Mouse (Mus musculus): ENCODE measurements around the gene Ndufab1. TPM values are rescaled to one million over a fixed set of nuclear protein-coding genes. Genes with fewer than 3 reads are reported as not detected.

The Ndufab1 gene
- polyA plus RNA-seq, 1 experiment from 2014 or later: 328 TPM

GRCm38 (mm10) chr7:122099222-122099621 is 2.5 kb downstream of the Ndufab1 start:
- CTCF ChIA-PET: interaction anchor here (1.0 to 1.6 kb wide), 8 partner anchors 8 to 118 kb away, joined by 3 to 6 read pairs (median 3); partner anchors contain the start of gene Cog7
- ATAC-seq: no peak

GRCm38 (mm10) chr7:122098009-122098408 is 3.7 kb downstream of the Ndufab1 start:
- no peak for TF ChIP-seq CTCF (IDR thresholded peaks at IDR 0.05)
- no peaks in the 10 kb centered on the region for H3K27me3 ChIP-seq
- ATAC-seq (no peak), DNase-seq (ENCODE audit: low read depth, low spot score) (no peak)
- ChIA-PET CTCF (interaction anchor here (1.1 to 1.3 kb wide), 3 partner anchors 10 to 24 kb away, joined by 3 to 6 read pairs (median 3); no protein-coding TSS in a partner anchor), POLR2A (interaction anchor here (1.3 kb wide), 1 partner anchor 10 kb away, joined by 4 read pairs; no protein-coding TSS in a partner anchor)
- in situ Hi-C loops (cut with MboI; ENCODE audit: low pct_unique_long_range_greater_than_20kb): no loop called here

More at GRCm38 (mm10) chr7:122099222-122099621, 2.5 kb downstream of the Ndufab1 start:
- peak; percentile 17 for DNase-seq (ENCODE audit: low read depth, low spot score)
- in situ Hi-C loops (cut with MboI; ENCODE audit: low pct_unique_long_range_greater_than_20kb): no loop called here
- TF ChIP-seq CTCF (IDR thresholded peaks at IDR 0.05): peak; percentile 85
- no peaks in the 10 kb centered on the region for H3K27me3 ChIP-seq
- POLR2A ChIA-PET: interaction anchor here (0.6 to 1.3 kb wide), 2 partner anchors 11 to 431 kb away, joined by 4 read pairs; no protein-coding TSS in a partner anchor

- no peaks in the 10 kb centered on the region for H3K27me3 ChIP-seq
- DNase-seq (ENCODE audit: low read depth, low spot score) (no peak), ATAC-seq (no peak)
- peak; percentile 6 for TF ChIP-seq CTCF (IDR thresholded peaks at IDR 0.05)
- in situ Hi-C loops (cut with MboI; ENCODE audit: low pct_unique_long_range_greater_than_20kb): no loop called here
- POLR2A ChIA-PET: interaction anchor here (1.1 kb wide), 1 partner anchor 13 kb away, joined by 3 read pairs; no protein-coding TSS in a partner anchor
- CTCF ChIA-PET: no interaction called here
Measured at GRCm38 (mm10) chr7:122094564-122095330, 6.9 kb downstream of the Ndufab1 start.

- DNase-seq (ENCODE audit: low read depth, low spot score) (no peak), ATAC-seq (no peak)
- in situ Hi-C loops (cut with MboI; ENCODE audit: low pct_unique_long_range_greater_than_20kb): no loop called here
- ChIA-PET CTCF (interaction anchor here (1.0 to 1.9 kb wide), 5 partner anchors 9 to 16 kb away, joined by 3 to 6 read pairs (median 3); no protein-coding TSS in a partner anchor), POLR2A (interaction anchor here (0.6 to 1.5 kb wide), 3 partner anchors 11 to 682 kb away, joined by 3 to 4 read pairs (median 3); no protein-coding TSS in a partner anchor)
- no peaks in the 10 kb centered on the region for H3K27me3 ChIP-seq
- TF ChIP-seq CTCF (IDR thresholded peaks at IDR 0.05): no peak
Measured at GRCm38 (mm10) chr7:122087195-122087982, 14.3 kb downstream of the Ndufab1 start.

GRCm38 (mm10) chr7:122081071-122081470 is 20.6 kb downstream of the Ndufab1 start:
- no peak for TF ChIP-seq CTCF (IDR thresholded peaks at IDR 0.05)
- no peak for DNase-seq (ENCODE audit: low read depth, low spot score)
- CTCF ChIA-PET: no interaction called here
- no peak for ATAC-seq
- POLR2A ChIA-PET: interaction anchor here (1.1 kb wide), 1 partner anchor 13 kb away, joined by 3 read pairs; no protein-coding TSS in a partner anchor
- H3K27me3 ChIP-seq: no peaks in the 10 kb centered on the region
- in situ Hi-C loops (cut with MboI; ENCODE audit: low pct_unique_long_range_greater_than_20kb): no loop called here

- ChIA-PET POLR2A (no interaction called here), CTCF (interaction anchor here (0.8 kb wide), 1 partner anchor 21 kb away, joined by 3 read pairs; no protein-coding TSS in a partner anchor)
- no peak for ATAC-seq
- in situ Hi-C loops (cut with MboI; ENCODE audit: low pct_unique_long_range_greater_than_20kb): no loop called here
- no peaks in the 10 kb centered on the region for H3K27me3 ChIP-seq
- no peak for TF ChIP-seq CTCF (IDR thresholded peaks at IDR 0.05)
- no peak for DNase-seq (ENCODE audit: low read depth, low spot score)
Measured at GRCm38 (mm10) chr7:122079798-122080554, 21.7 kb downstream of the Ndufab1 start.

GRCm38 (mm10) chr7:122074374-122074773 is 27.3 kb downstream of the Ndufab1 start:
- POLR2A ChIA-PET: interaction anchor here (1.0 kb wide), 1 partner anchor 59 kb away, joined by 3 read pairs; no protein-coding TSS in a partner anchor
- TF ChIP-seq CTCF (IDR thresholded peaks at IDR 0.05): no peak
- in situ Hi-C loops (cut with MboI; ENCODE audit: low pct_unique_long_range_greater_than_20kb): no loop called here
- ATAC-seq (no peak), DNase-seq (ENCODE audit: low read depth, low spot score) (no peak)
- CTCF ChIA-PET: interaction anchor here (0.7 to 1.5 kb wide), 3 partner anchors 9 to 23 kb away, joined by 3 to 5 read pairs (median 3); no protein-coding TSS in a partner anchor
- H3K27me3 ChIP-seq: no peaks in the 10 kb centered on the region

GRCm38 (mm10) chr7:122067517-122068381 is 33.9 kb downstream of the Ndufab1 start:
- in situ Hi-C loops (cut with MboI; ENCODE audit: low pct_unique_long_range_greater_than_20kb): no loop called here
- H3K27me3 ChIP-seq: no peaks in the 10 kb centered on the region
- no peak for DNase-seq (ENCODE audit: low read depth, low spot score)

More at GRCm38 (mm10) chr7:122067517-122068381, 33.9 kb downstream of the Ndufab1 start:
- ChIA-PET CTCF (interaction anchor here (0.8 to 1.2 kb wide), 2 partner anchors 31 to 334 kb away, joined by 3 to 4 read pairs; partner anchors contain the start of gene Scnn1g), POLR2A (no interaction called here)
- TF ChIP-seq CTCF (IDR thresholded peaks at IDR 0.05): peak; percentile 40
- ATAC-seq: peak; percentile 1
